Mouse (Mus musculus): ENCODE measurements at regions not wholly inside any gene's neighbourhood (a gene's known extent, or its start where the extent isn't known, plus 50 kb on each side); places are given as distances from the start of the nearest gene placed in this dataset.

- no peak for DNase-seq (ENCODE audit: low spot score in 2 of 2)
Measured at GRCm38 (mm10) chr2:43005686-43006085, 352.3 kb upstream of the Lrp1b start.

DNA sequence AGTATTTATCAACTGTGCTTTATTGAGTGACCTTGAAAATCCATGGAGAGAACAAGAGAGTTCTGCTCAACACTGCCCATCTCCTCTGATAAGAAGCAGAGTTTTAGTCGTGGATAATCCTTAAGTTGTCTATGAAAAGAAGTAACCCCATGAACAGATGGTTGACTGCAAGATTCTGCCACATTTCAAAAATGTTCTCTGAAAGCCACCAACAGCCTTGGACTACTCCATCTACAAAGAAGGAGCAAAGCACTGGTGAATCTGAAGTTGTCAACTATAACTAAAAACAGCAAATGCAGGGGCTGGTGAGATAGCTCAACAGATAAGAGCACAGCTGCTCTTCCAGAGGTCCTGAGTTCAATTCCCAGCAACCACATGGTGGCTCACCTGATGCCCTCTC lies 337.6 kb upstream of the Lrp1b start:
- peak in 1 of 2 experiments; percentile 23 for DNase-seq (ENCODE audit: low spot score in 2 of 2)

- peak in 1 of 2 experiments; percentile 30 for DNase-seq (ENCODE audit: low spot score in 2 of 2)
Measured at GRCm38 (mm10) chr2:42968741-42969140, 315.3 kb upstream of the Lrp1b start.
